Mouse (Mus musculus): ENCODE data around the gene Lpar2.

DNA sequence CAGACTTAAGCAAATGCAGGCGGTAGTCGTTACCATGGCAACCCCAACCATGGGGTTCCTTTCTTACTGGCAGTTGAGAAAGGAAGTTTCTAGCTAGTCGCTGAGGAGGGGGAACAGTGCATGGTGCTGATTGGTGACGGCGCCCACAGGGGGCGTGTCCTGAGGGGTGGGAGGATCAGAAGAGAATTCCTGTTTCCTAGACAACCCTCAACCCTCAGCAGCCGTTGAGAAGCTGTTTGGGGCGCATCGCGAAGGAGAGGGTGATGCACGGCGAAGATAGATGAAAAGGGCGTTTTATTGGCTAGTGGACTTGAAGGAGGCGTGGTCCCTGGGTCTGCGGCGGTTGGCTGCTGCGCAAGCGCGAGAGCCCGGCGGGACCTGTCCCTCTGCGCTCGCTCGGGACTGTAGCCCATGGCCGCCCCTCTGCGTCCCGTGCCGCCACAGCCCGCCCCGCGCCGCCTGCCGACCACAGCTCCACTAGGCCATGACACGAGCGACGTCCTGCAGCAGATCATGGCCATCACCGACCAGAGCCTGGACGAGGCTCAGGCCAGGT lies 10.1 kb downstream of the Lpar2 start, which contains the start of gene Pbx4:
- TF ChIP-seq GATA1 (IDR thresholded peaks at IDR 0.05; ENCODE audit: borderline replicate concordance, low read length) (no peak), FLI1 (IDR thresholded peaks at IDR 0.05; ENCODE audit: low read length) (no peak)

All from megakaryocyte, embryonic 14.5 days (primary cell).